Mouse (Mus musculus) v-Abl transformed pro-B cells (cell line): ENCODE measurements around the gene Mylip.

Experiments
- in situ Hi-C, 2 experiments: fragments of 400-800 bp; cut with MboI; formaldehyde crosslinking; loops; one replicate each; pipeline ENCODE4 v1.15.1; 2025; ENCODE audit not compliant: unreplicated experiment in 2 of 2

The Mylip gene

DNA sequence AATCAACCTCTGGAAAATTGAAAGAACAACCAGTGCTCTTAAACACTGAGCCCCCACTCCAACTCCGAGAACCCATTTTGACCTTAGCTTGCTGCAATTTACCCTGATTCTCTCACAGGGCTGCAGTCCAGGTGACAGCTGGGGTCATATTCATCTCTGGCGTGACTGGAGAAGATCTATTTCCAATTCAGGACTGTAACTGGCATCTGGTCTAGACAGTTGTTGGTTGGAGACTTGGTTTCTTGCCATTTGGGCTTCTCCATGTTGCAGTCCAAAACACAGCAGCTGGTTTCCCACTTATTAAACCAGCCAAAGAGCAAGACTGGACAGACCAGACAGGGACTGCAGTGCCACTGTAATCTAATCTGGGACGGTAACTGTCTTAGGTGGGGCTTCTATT, 70.6 kb downstream of the Mylip start:
- in situ Hi-C loops: loop anchor here (25.0 kb wide), 3 partner anchors 723 to 1277 kb away; partner anchors contain the start of genes Jarid2 (in 2 of the 2) and Nup153 (in 1 of the 2)

GRCm38 (mm10) chr13:45461370-45461958, 71.9 kb downstream of the Mylip start:
- in situ Hi-C loops: loop anchor here (25.0 kb wide), 3 partner anchors 724 to 1276 kb away; partner anchors contain the start of genes Jarid2 (in 2 of the 2) and Nup153 (in 1 of the 2)
